Mouse (Mus musculus) stomach, embryonic 14.5 days (tissue): ENCODE measurements around the gene Ahrr. TPM values are rescaled to one million over a fixed set of nuclear protein-coding genes. Genes with fewer than 3 reads are reported as not detected.
A peak's percentile ranks its signal among the peaks of the same experiment; 100 is the strongest.

ENCODE experiments used
- ATAC-seq: fragments of 200-750 bp; cut with Nextera tagmentation; 2 replicates; pipeline ENCODE4 v1.8.0; 2017; ENCODE audit warnings: low read depth, moderate TSS enrichment; ENCODE audit not compliant: insufficient number of reproducible peaks, insufficient read depth, low FRiP score
- H3K27ac ChIP-seq: fragments of 300-500 bp; sonication (generic); 2 replicates; pipeline ENCODE4 v1.5.1; 2014; ENCODE audit warnings: mild to moderate bottlenecking, low read length, moderate library complexity, mixed read lengths
- H3K27me3 ChIP-seq: fragments of 300-500 bp; sonication (generic); 2 replicates; pipeline ENCODE4 v1.6.1; 2014; ENCODE audit warnings: low read length, control low read depth, mixed read lengths; ENCODE audit not compliant: control insufficient read depth, insufficient read depth
- H3K36me3 ChIP-seq: fragments of 300-500 bp; sonication (generic); 2 replicates; pipeline ENCODE4 v1.6.1; 2014; ENCODE audit warnings: mild to moderate bottlenecking, control low read depth, low read length, moderate library complexity, mixed read lengths; ENCODE audit not compliant: control insufficient read depth, insufficient read depth
- H3K4me1 ChIP-seq: fragments of 300-500 bp; sonication (generic); 2 replicates; pipeline ENCODE4 v1.6.1; 2014; ENCODE audit warnings: low read length, control low read depth, mixed read lengths; ENCODE audit not compliant: control insufficient read depth, insufficient read depth
- H3K4me2 ChIP-seq: fragments of 300-500 bp; sonication (generic); replicated peaks from 2 replicates; pipeline ENCODE4 v1.6.1; 2014; ENCODE audit warnings: low read depth, low read length, control low read depth
- H3K4me3 ChIP-seq: fragments of 300-500 bp; sonication (generic); 2 replicates; pipeline ENCODE4 v1.5.1; 2014; ENCODE audit warnings: low read depth, low read length, control low read depth
- H3K9ac ChIP-seq: fragments of 300-500 bp; sonication (generic); replicated peaks from 2 replicates; pipeline ENCODE4 v1.6.1; 2014; ENCODE audit warnings: low read depth, mild to moderate bottlenecking, control low read depth, low read length, moderate library complexity, mixed read lengths
- H3K9me3 ChIP-seq: fragments of 300-500 bp; sonication (generic); 2 replicates; pipeline ENCODE4 v1.6.1; 2016; ENCODE audit warnings: low read depth, low read length, control low read depth; ENCODE audit not compliant: control insufficient read depth
- WGBS: fragments of 180-500 bp; shearing (Covaris S2); extraction: QIAGEN DNeasy Blood & Tissue Kit; methylation state at CpG from one replicate; pipeline ENCODE4 v1.1.7; 2014; 5-methylcytosine and 5-hydroxymethylcytosine counted together
- polyA plus RNA-seq: library from polyadenylated mRNA; unstranded; fragments of >200 nt; fragmentation: Nextera tagmentation; extraction: Ambion mirVana; gene quantifications from 2 replicates; pipeline ENCODE4 v1.2.1, GENCODE M21; 2014

Gene Ahrr
- polyA plus RNA-seq, result 0.41 and 0.54 TPM in 2 replicates

GRCm38 (mm10) chr13:74292167-74292566, at the start of gene Ahrr:
Gene Ahrr, minus strand, starts transcription at chr13:74292331.
- no peaks in the 10 kb centered on the region for H3K36me3 ChIP-seq
- H3K4me3 ChIP-seq, result peak within 1 kb of the TSS; percentile 7; the same call in 1 of the 2 replicates
- H3K27ac ChIP-seq, result no peak within 1 kb of the TSS
- ATAC-seq, result peak; percentile 71
- no peaks in the 10 kb centered on the region for H3K27me3 ChIP-seq
- WGBS, result 2% methylated on average over 27 of the region's 27 CpGs
- H3K4me2 ChIP-seq, result peak within 1 kb of the TSS; percentile 35
- H3K4me1 ChIP-seq, result no peaks in the 10 kb centered on the region
- H3K9ac ChIP-seq, result no peak within 1 kb of the TSS
- no peaks in the 10 kb centered on the region for H3K9me3 ChIP-seq

- no peak overlapping the region for H3K9ac ChIP-seq
- H3K4me1 ChIP-seq, result no peaks in the 10 kb centered on the region
- H3K27ac ChIP-seq, result no peak overlapping the region
- WGBS, result 47% methylated on average over 3 of the region's 3 CpGs
- H3K4me3 ChIP-seq, result no peak overlapping the region
- H3K36me3 ChIP-seq, result peaks cover 59% of the 10 kb centered on the region
- H3K4me2 ChIP-seq, result no peak overlapping the region
- H3K9me3 ChIP-seq, result no peaks in the 10 kb centered on the region
- no peaks in the 10 kb centered on the region for H3K27me3 ChIP-seq
- ATAC-seq, result peak; percentile 49; the same call in 1 of the 2 replicates
These were observed 48.9 kb upstream of the Ahrr start for GRCm38 (mm10) chr13:74341036-74341435.

GRCm38 (mm10) chr13:74329321-74329720, 37.2 kb upstream of the Ahrr start:
- no peak for ATAC-seq
- Histone ChIP-seq H3K9ac (no peak overlapping the region), H3K9me3 (no peaks in the 10 kb centered on the region), H3K36me3 (peaks cover 58% of the 10 kb centered on the region), H3K4me1 (no peaks in the 10 kb centered on the region), H3K27me3 (no peaks in the 10 kb centered on the region), H3K27ac (no peak overlapping the region), H3K4me3 (no peak overlapping the region), H3K4me2 (no peak overlapping the region)

- peak within 1 kb of the TSS; percentile 54 for H3K4me2 ChIP-seq
- ATAC-seq, result peak; percentile 100
- H3K36me3 ChIP-seq, result peaks cover 21% of the 10 kb centered on the region
- H3K4me3 ChIP-seq, result peak within 1 kb of the TSS; percentile 65
- no peaks in the 10 kb centered on the region for H3K27me3 ChIP-seq
- 0 out of 2 replicates have a peak, but pooled peaks cover 5% of the 10 kb centered on the region for H3K4me1 ChIP-seq
- no peaks in the 10 kb centered on the region for H3K9me3 ChIP-seq
- WGBS, result 1% methylated on average over 36 of the region's 36 CpGs
- H3K9ac ChIP-seq, result peak within 1 kb of the TSS; percentile 59
- peak within 1 kb of the TSS; percentile 4; the same call in 1 of the 2 replicates for H3K27ac ChIP-seq
These were observed 25.2 kb upstream of the Ahrr start, which contains the start of gene Pdcd6 for GRCm38 (mm10) chr13:74317170-74317849. Gene Pdcd6, minus strand, starts transcription at chr13:74317580.

- Histone ChIP-seq H3K36me3 (peaks cover 16% of the 10 kb centered on the region), H3K27ac (peak overlapping the region; percentile 4; the same call in 1 of the 2 replicates), H3K27me3 (no peaks in the 10 kb centered on the region), H3K9me3 (no peaks in the 10 kb centered on the region), H3K4me2 (peak overlapping the region; percentile 54), H3K4me3 (peak overlapping the region; percentile 65), H3K9ac (peak overlapping the region; percentile 59), H3K4me1 (0 out of 2 replicates have a peak, but pooled peaks cover 5% of the 10 kb centered on the region)
- WGBS, result 3% methylated on average over 15 of the region's 15 CpGs
- ATAC-seq, result no peak; the same call in 1 of the 2 replicates
These were observed 24.6 kb upstream of the Ahrr start for GRCm38 (mm10) chr13:74316789-74317169.

- Histone ChIP-seq H3K4me3 (peak overlapping the region; percentile 65), H3K27me3 (no peaks in the 10 kb centered on the region), H3K27ac (0 out of 2 replicates have a peak overlapping the region, but pooled peaks have one; percentile 4), H3K36me3 (peaks cover 12% of the 10 kb centered on the region), H3K4me1 (0 out of 2 replicates have a peak, but pooled peaks cover 5% of the 10 kb centered on the region), H3K9me3 (no peaks in the 10 kb centered on the region), H3K4me2 (peak overlapping the region; percentile 54), H3K9ac (peak overlapping the region; percentile 59; the same call in 1 of the 2 replicates)
- WGBS, result 18% methylated on average over 4 of the region's 4 CpGs
- ATAC-seq, result no peak
These were observed 24.3 kb upstream of the Ahrr start for GRCm38 (mm10) chr13:74316386-74316785.

GRCm38 (mm10) chr13:74314616-74315015, 22.5 kb upstream of the Ahrr start:
- no peaks in the 10 kb centered on the region for H3K9me3 ChIP-seq
- no peak for ATAC-seq
- no peaks in the 10 kb centered on the region for H3K27me3 ChIP-seq
- H3K4me2 ChIP-seq, result no peak overlapping the region
- H3K36me3 ChIP-seq, result peaks cover 12% of the 10 kb centered on the region
- H3K4me1 ChIP-seq, result 0 out of 2 replicates have a peak, but pooled peaks cover 5% of the 10 kb centered on the region
- no peak overlapping the region for H3K4me3 ChIP-seq
- 94% methylated on average over 3 of the region's 3 CpGs for WGBS
- H3K27ac ChIP-seq, result no peak overlapping the region
- no peak overlapping the region for H3K9ac ChIP-seq

GRCm38 (mm10) chr13:74305780-74306179, 13.6 kb upstream of the Ahrr start:
- Histone ChIP-seq H3K4me2 (no peak overlapping the region), H3K4me3 (no peak overlapping the region), H3K27ac (no peak overlapping the region), H3K36me3 (peaks cover 57% of the 10 kb centered on the region), H3K9me3 (no peaks in the 10 kb centered on the region), H3K9ac (no peak overlapping the region), H3K27me3 (no peaks in the 10 kb centered on the region), H3K4me1 (no peaks in the 10 kb centered on the region)
- no peak for ATAC-seq
- WGBS, result 88% methylated on average over 1 of the region's 1 CpGs
